Mouse (Mus musculus) midbrain, embryonic 14.5 days (tissue): ENCODE measurements around the gene Dbh. TPM values are rescaled to one million over a fixed set of nuclear protein-coding genes. Genes with fewer than 3 reads are reported as not detected.
A peak's percentile ranks its signal among the peaks of the same experiment; 100 is the strongest.

Experiments used
- ATAC-seq: fragments of 200-750 bp; cut with Nextera tagmentation; 2 replicates; pipeline ENCODE4 v1.8.0; 2017; ENCODE audit warnings: moderate number of reproducible peaks, moderate library complexity; ENCODE audit not compliant: low FRiP score, low TSS enrichment
- DNase-seq: peaks from one replicate; pipeline ENCODE4 v3.0.0-alpha.2; 2015
- H3K27ac ChIP-seq: fragments of 300-500 bp; sonication (generic); replicated peaks from 2 replicates; pipeline ENCODE4 v1.5.1; 2014; ENCODE audit warnings: mild to moderate bottlenecking, low read depth, low read length, moderate library complexity
- H3K27me3 ChIP-seq: fragments of 300-500 bp; sonication (generic); 2 replicates; pipeline ENCODE4 v1.6.1; 2014; ENCODE audit warnings: low read length, control low read depth, mixed read lengths; ENCODE audit not compliant: control insufficient read depth, insufficient read depth
- H3K36me3 ChIP-seq: fragments of 300-500 bp; sonication (generic); 2 replicates; pipeline ENCODE4 v1.6.1; 2014; ENCODE audit warnings: low read length, control low read depth; ENCODE audit not compliant: control insufficient read depth, insufficient read depth
- H3K4me1 ChIP-seq: fragments of 300-500 bp; sonication (generic); 2 replicates; pipeline ENCODE4 v1.6.1; 2014; ENCODE audit warnings: mild to moderate bottlenecking, antibody characterized with exemption, low read length, control low read depth; ENCODE audit not compliant: control insufficient read depth, insufficient read depth
- H3K4me2 ChIP-seq: fragments of 300-500 bp; sonication (generic); 2 replicates; pipeline ENCODE4 v1.6.1; 2014; ENCODE audit warnings: mild to moderate bottlenecking, low read length, moderate library complexity
- H3K4me3 ChIP-seq: fragments of 300-500 bp; sonication (generic); replicated peaks from 2 replicates; pipeline ENCODE4 v1.5.1; 2014; ENCODE audit warnings: low read depth, low read length
- H3K9ac ChIP-seq: fragments of 300-500 bp; sonication (generic); replicated peaks from 2 replicates; pipeline ENCODE4 v1.6.1; 2014; ENCODE audit warnings: mild to moderate bottlenecking, low read length, moderate library complexity
- H3K9me3 ChIP-seq: fragments of 300-500 bp; sonication (generic); 2 replicates; pipeline ENCODE4 v1.6.1; 2016; ENCODE audit warnings: low read length, control low read depth, mixed read lengths; ENCODE audit not compliant: control insufficient read depth
- WGBS: fragments of 180-500 bp; shearing (Covaris S2); extraction: QIAGEN DNeasy Blood & Tissue Kit; methylation state at CpG from one replicate; pipeline ENCODE4 v1.1.7; 2014; 5-methylcytosine and 5-hydroxymethylcytosine counted together
- polyA plus RNA-seq: library from polyadenylated mRNA; unstranded; fragments of >200 nt; fragmentation: Nextera tagmentation; extraction: Ambion mirVana; gene quantifications from 2 replicates; pipeline ENCODE4 v1.2.1, GENCODE M21; 2014

Gene Dbh
- polyA plus RNA-seq, 1 experiment from 2014 or later: 2.7 TPM

DNA sequence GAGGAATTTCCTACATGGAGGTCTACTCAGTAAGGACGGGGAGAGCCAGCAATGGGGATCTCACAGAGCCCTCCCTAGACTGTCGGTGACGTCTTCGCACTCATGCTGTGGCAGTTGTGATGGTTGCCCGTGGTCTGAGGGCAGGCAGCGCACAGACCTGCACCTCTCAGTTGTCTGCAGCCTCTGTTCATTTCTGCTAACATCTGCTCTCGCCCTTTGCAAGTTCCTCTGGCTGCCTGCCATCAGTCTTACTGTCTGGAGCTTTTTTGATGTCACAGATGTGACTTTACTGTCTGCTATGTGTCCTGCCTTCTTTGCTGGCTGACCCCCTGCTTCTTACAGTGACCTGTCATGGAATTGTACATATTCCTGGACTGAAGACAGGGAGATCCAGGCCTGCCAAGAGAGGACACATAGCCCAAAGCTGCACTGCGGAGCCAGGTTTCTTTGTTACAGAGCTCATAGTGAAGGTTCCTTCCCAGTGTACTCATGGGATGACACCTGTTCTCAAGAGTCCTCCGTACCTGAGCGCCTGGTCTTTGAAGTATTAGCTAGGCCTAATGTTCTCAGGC, 10.7 kb downstream of the Dbh start:
- H3K27me3 ChIP-seq: no peaks in the 10 kb centered on the region
- H3K27ac ChIP-seq: no peak overlapping the region
- 80% methylated on average over 10 of the region's 10 CpGs for WGBS
- H3K36me3 ChIP-seq: no peaks in the 10 kb centered on the region
- ATAC-seq (no peak), DNase-seq (peak; percentile 23)
- no peaks in the 10 kb centered on the region for H3K9me3 ChIP-seq
- no peak overlapping the region for H3K4me3 ChIP-seq
- no peak overlapping the region for H3K9ac ChIP-seq
- H3K4me2 ChIP-seq: no peak overlapping the region
- H3K4me1 ChIP-seq: no peaks in the 10 kb centered on the region

DNA sequence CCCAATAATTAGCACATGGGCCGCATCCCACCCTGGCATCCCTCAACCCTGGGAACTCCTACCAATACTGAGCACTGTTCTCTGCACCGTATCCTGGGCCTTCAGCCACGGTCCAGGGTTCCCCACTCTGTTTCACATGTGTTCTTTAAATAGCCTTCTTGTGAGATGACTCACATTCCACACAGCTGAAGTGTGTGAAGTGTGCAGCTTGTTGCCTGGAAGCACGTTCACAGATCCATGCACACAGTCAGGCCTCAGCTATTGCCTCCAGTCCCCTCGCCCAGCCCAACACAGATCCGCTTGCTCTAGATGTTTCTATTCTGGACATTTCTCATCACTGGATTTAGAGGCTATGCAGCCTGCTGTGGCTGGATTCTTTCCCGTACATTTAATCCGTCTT, 14.1 kb downstream of the Dbh start:
- no peak overlapping the region for H3K9ac ChIP-seq
- no peaks in the 10 kb centered on the region for H3K27me3 ChIP-seq
- H3K4me2 ChIP-seq: no peak overlapping the region
- ATAC-seq (no peak), DNase-seq (no peak)
- WGBS: 78% methylated on average over 8 of the region's 8 CpGs
- H3K4me3 ChIP-seq: no peak overlapping the region
- no peak overlapping the region for H3K27ac ChIP-seq
- H3K4me1 ChIP-seq: no peaks in the 10 kb centered on the region
- H3K9me3 ChIP-seq: no peaks in the 10 kb centered on the region
- no peaks in the 10 kb centered on the region for H3K36me3 ChIP-seq

DNA sequence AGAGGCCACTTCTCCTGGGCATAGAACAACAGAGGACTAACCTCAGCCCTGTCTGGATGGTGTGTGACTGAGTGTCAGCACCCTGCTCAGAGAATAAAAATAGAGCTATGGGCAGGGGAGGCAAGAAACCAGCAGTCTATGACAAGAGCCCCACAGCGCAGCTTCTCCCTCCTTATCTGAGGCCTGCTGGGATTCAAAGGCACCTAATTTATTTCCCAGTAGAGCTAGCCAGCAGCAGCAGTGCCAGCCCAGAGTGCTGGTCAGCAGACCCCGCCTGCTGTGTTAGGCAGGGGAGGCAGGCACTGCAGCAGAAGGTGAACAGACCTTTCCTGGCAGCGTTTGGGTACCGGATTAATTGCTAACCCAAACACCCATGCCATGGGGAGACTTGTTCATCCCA, 16.9 kb downstream of the Dbh start:
- 76% methylated on average over 4 of the region's 4 CpGs for WGBS
- H3K4me3 ChIP-seq: no peak overlapping the region
- H3K4me2 ChIP-seq: no peak overlapping the region
- no peak for DNase-seq
- no peak overlapping the region for H3K9ac ChIP-seq
- no peaks in the 10 kb centered on the region for H3K36me3 ChIP-seq
- no peak for ATAC-seq
- no peaks in the 10 kb centered on the region for H3K4me1 ChIP-seq
- H3K27ac ChIP-seq: no peak overlapping the region
- no peaks in the 10 kb centered on the region for H3K27me3 ChIP-seq
- H3K9me3 ChIP-seq: no peaks in the 10 kb centered on the region

DNA sequence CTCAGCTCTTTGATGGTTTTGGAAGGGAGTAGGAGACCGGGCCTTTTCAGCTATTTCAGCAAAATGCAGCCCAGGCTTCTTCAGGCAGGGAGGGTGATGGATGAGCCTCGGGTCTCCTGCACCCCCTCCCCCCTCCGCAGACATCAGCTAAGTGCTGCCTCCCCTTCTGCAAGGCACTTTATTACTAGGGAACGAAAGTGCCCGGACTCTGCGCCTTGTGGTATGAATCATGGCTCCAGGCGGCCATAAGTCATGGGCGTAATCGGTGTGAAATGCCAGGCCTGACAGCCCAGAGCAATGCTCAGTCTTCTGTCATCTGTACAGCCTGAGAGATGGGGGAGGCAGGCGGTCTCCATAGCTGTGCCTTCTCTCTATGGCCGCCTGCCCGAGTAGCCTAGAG, 18.7 kb downstream of the Dbh start:
- Histone ChIP-seq H3K4me3 (no peak overlapping the region), H3K9me3 (no peaks in the 10 kb centered on the region), H3K27ac (no peak overlapping the region), H3K9ac (no peak overlapping the region), H3K36me3 (no peaks in the 10 kb centered on the region), H3K4me1 (no peaks in the 10 kb centered on the region), H3K4me2 (no peak overlapping the region), H3K27me3 (no peaks in the 10 kb centered on the region)
- DNase-seq: no peak
- WGBS: 89% methylated on average over 12 of the region's 12 CpGs
- no peak for ATAC-seq

DNA sequence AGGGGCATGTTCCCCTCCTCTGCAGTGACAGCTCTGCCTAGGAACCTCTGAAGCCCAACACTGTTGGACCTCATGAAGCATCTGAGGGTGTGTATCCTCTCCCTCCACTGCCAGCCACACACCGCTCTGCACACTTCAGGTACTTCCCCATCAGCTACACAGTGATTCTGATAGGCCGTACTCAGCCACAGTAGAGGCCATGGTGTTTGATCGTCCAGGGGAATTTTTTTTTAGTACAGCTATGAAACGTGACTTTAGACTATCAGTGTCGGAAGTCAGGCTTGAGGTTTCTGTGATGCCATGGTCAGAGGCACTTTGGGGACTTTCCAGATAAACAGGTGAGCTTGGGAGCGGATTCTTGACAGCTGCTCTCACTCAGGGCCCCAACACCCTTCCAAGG, 22.5 kb downstream of the Dbh start:
- H3K9ac ChIP-seq: no peak overlapping the region
- no peaks in the 10 kb centered on the region for H3K27me3 ChIP-seq
- no peak overlapping the region for H3K27ac ChIP-seq
- no peak overlapping the region for H3K4me2 ChIP-seq
- no peaks in the 10 kb centered on the region for H3K9me3 ChIP-seq
- DNase-seq (no peak), ATAC-seq (no peak)
- no peaks in the 10 kb centered on the region for H3K36me3 ChIP-seq
- no peaks in the 10 kb centered on the region for H3K4me1 ChIP-seq
- WGBS: 84% methylated on average over 6 of the region's 6 CpGs
- H3K4me3 ChIP-seq: no peak overlapping the region

DNA sequence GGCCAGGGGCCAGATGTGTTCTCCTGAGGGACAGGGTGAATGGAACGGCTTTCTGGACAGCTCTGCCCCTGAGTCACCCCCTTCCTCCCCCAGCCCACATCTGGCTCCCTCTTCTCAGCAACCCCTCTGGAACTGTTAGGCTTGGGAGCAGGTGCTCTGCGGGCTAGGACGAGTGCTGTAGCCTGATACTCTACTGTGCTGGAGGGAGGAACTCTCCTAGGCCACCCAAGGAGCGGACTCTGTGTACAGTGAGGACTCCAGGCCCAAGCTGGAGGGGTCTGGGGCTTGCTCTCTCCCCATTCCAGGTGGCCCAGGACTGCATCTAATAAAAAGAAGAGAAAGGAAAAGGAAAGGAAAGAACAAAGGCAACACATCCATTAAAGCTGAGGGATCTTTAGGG, 25.0 kb downstream of the Dbh start:
- Histone ChIP-seq H3K4me2 (no peak overlapping the region), H3K4me3 (no peak overlapping the region), H3K4me1 (no peaks in the 10 kb centered on the region), H3K27ac (no peak overlapping the region), H3K27me3 (no peaks in the 10 kb centered on the region), H3K9ac (no peak overlapping the region), H3K36me3 (no peaks in the 10 kb centered on the region), H3K9me3 (no peaks in the 10 kb centered on the region)
- ATAC-seq (no peak), DNase-seq (no peak)
- WGBS: 62% methylated on average over 4 of the region's 4 CpGs

DNA sequence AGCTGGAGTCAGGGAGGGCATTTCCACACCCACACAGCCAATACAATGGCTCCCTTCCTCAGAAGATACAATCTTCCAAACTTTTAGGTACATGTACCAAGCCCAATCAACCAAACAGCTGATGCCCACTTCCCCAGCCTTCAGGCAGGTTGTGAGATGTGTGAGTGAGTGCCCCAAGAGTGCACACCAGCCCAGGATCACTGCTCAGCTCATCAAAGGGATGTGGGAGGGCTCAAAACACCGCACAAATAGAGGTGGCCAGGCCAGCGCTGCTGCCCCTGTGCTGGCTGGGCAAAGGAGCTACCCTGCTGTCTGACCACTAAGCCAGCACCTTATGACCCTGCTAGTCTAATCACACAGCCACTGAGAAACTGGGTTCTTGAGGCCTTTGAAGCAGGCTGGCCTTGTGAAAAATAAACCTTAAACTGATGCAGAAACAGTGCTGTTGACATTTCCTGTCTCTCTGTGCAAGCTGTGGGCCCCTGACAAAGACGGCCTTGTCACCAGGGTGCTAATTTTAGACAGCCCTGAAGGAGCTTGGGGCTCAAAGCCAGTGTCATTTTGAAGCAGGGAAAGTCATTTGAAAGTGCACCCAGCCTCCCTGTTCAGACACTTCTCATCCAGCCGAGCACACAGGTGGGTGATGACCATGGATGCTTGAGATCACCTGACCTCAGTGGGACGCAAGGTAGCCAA, 33.7 kb downstream of the Dbh start:
- no peaks in the 10 kb centered on the region for H3K9me3 ChIP-seq
- 68% methylated on average over 5 of the region's 5 CpGs for WGBS
- DNase-seq (no peak), ATAC-seq (no peak)
- no peak overlapping the region for H3K4me2 ChIP-seq
- no peaks in the 10 kb centered on the region for H3K4me1 ChIP-seq
- H3K9ac ChIP-seq: no peak overlapping the region
- no peak overlapping the region for H3K27ac ChIP-seq
- H3K4me3 ChIP-seq: no peak overlapping the region
- H3K36me3 ChIP-seq: no peaks in the 10 kb centered on the region
- no peaks in the 10 kb centered on the region for H3K27me3 ChIP-seq

DNA sequence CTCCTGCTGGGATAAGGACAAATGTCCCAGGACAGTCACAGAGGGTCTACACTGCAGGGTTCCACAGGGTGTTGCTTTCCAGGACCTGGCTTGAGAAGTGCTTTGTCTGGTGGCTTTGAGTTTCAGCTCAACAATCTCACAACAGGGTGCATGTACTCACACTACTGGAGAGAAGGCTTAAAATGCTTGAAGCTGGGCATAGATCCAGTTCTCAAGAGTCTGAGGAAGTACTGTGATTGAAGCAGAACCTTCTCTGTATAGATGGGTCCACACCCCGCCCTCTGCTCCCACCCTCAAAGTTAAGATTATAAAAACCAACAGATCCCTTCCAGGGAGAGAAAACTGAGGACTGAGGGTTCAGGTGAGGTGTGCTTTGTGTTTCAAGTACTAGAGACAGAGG, 35.6 kb downstream of the Dbh start:
- Histone ChIP-seq H3K4me1 (no peaks in the 10 kb centered on the region), H3K9ac (no peak overlapping the region), H3K4me3 (no peak overlapping the region), H3K9me3 (no peaks in the 10 kb centered on the region), H3K27ac (no peak overlapping the region), H3K36me3 (no peaks in the 10 kb centered on the region), H3K4me2 (no peak overlapping the region), H3K27me3 (no peaks in the 10 kb centered on the region)
- no peak for ATAC-seq
- 73% methylated on average over 1 of the region's 1 CpGs for WGBS
- DNase-seq: no peak

DNA sequence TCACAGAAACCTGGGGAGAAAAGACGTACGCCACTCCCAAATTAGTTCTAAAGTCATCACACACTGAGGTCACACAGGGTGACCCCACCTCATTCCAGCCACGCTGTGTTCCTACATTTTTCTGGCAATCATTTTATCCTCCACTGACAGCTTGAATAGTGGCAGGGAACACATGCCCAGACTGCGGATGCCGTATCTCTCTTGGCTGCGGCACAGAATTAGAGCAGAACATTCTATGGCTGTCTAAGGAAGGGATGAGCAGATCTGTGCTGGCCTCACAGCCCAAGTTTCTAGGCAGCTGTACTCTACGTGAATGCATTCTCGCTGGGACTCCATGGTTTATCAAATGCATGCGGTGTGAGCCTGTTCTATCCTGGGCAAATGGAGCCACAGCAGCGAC, 40.6 kb downstream of the Dbh start:
- 84% methylated on average over 10 of the region's 10 CpGs for WGBS
- Histone ChIP-seq H3K4me1 (no peaks in the 10 kb centered on the region), H3K9ac (no peak overlapping the region), H3K4me3 (no peak overlapping the region), H3K9me3 (no peaks in the 10 kb centered on the region), H3K36me3 (no peaks in the 10 kb centered on the region), H3K27ac (no peak overlapping the region), H3K4me2 (no peak overlapping the region), H3K27me3 (no peaks in the 10 kb centered on the region)
- ATAC-seq: no peak
- no peak for DNase-seq
